Mouse (Mus musculus) stomach, postnatal 0 days (tissue): ENCODE measurements around the gene Pex19. TPM values are rescaled to one million over a fixed set of nuclear protein-coding genes. Genes with fewer than 3 reads are reported as not detected.

Experiments
- ATAC-seq: fragments of 200-750 bp; cut with Nextera tagmentation; 2 replicates; pipeline ENCODE4 v1.8.0; 2017; ENCODE audit not compliant: low FRiP score, low TSS enrichment
- DNase-seq: peaks from one replicate; pipeline ENCODE4 v3.0.0-alpha.2; 2016; ENCODE audit warnings: low spot score
- H3K27ac ChIP-seq: fragments of 300-500 bp; sonication (generic); replicated peaks from 2 replicates; pipeline ENCODE4 v1.5.1; 2014; ENCODE audit warnings: mild to moderate bottlenecking, control low read depth
- H3K27me3 ChIP-seq: fragments of 300-500 bp; sonication (generic); 2 replicates; pipeline ENCODE4 v1.6.1; 2014; ENCODE audit warnings: low read length; ENCODE audit not compliant: control insufficient read depth, insufficient read depth
- H3K36me3 ChIP-seq: fragments of 300-500 bp; sonication (generic); 2 replicates; pipeline ENCODE4 v1.6.1; 2014; ENCODE audit warnings: low read length, mixed read lengths; ENCODE audit not compliant: control insufficient read depth, insufficient read depth
- H3K4me1 ChIP-seq: fragments of 300-500 bp; sonication (generic); replicated peaks from 2 replicates; pipeline ENCODE4 v1.6.1; 2014; ENCODE audit warnings: antibody characterized with exemption; ENCODE audit not compliant: control insufficient read depth, insufficient read depth
- H3K4me2 ChIP-seq: fragments of 300-500 bp; sonication (generic); replicated peaks from 2 replicates; pipeline ENCODE4 v1.6.1; 2014; ENCODE audit warnings: low read depth, mild to moderate bottlenecking, control low read depth, moderate library complexity
- H3K4me3 ChIP-seq: fragments of 300-500 bp; sonication (generic); 2 replicates; pipeline ENCODE4 v1.5.1; 2014; ENCODE audit warnings: low read depth, low read length, control low read depth
- H3K9ac ChIP-seq: fragments of 300-500 bp; sonication (generic); 2 replicates; pipeline ENCODE4 v1.6.1; 2014; ENCODE audit warnings: mild to moderate bottlenecking, low read length, control low read depth, mixed read lengths
- H3K9me3 ChIP-seq: fragments of 300-500 bp; sonication (generic); 2 replicates; pipeline ENCODE4 v1.6.1; 2016; ENCODE audit warnings: low read length; ENCODE audit not compliant: control insufficient read depth
- CTCF ChIP-seq: IDR thresholded peaks from 2 replicates; pipeline ENCODE4 v1.5.1; 2016; ENCODE audit warnings: antibody characterized with exemption, low read depth, mild to moderate bottlenecking, moderate library complexity
- EP300 ChIP-seq: optimal IDR thresholded peaks from 2 replicates; pipeline ENCODE3; 2016; ENCODE audit warnings: antibody characterized with exemption
- WGBS: fragments of 180-500 bp; shearing (Covaris S2); extraction: QIAGEN DNeasy Blood & Tissue Kit; methylation state at CpG from one replicate; pipeline ENCODE4 v1.1.7; 2014; 5-methylcytosine and 5-hydroxymethylcytosine counted together
- polyA plus RNA-seq: library from polyadenylated mRNA; unstranded; fragments of >200 nt; fragmentation: Nextera tagmentation; extraction: Ambion mirVana; gene quantifications from 2 replicates; pipeline ENCODE4 v1.2.1, GENCODE M21; 2015

Pex19 gene
- polyA plus RNA-seq, 1 experiment from 2014 or later: 82.9 TPM

DNA sequence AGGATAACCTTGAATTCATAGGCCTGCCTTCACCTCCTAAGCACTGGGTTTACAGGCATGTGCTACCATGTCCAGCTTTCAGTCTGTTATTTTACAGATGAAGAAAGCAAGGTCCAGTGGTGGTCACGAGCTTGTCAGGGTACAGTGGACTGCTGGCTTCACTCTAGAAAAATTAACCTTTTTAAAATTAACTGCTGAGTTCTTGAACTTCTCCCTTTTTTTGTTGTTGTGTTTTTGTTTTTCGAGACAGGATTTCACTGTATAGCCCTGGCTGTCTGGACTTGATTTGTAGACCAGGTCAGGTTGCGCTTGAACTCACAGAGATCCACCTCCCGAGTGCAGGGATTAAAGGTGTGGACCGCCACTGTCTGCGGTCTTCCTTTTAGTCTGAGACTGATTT lies 36.4 kb downstream of the Pex19 start:
- Histone ChIP-seq H3K9me3 (no peaks in the 10 kb centered on the region), H3K4me3 (no peak overlapping the region), H3K4me2 (no peak overlapping the region), H3K4me1 (no peaks in the 10 kb centered on the region), H3K27ac (no peak overlapping the region), H3K9ac (no peak overlapping the region), H3K27me3 (no peaks in the 10 kb centered on the region), H3K36me3 (peaks cover 11% of the 10 kb centered on the region)
- DNase-seq (no peak), ATAC-seq (no peak)
- WGBS: 84% methylated on average over 6 of the region's 6 CpGs
- TF ChIP-seq CTCF (no peak), EP300 (no peak)

DNA sequence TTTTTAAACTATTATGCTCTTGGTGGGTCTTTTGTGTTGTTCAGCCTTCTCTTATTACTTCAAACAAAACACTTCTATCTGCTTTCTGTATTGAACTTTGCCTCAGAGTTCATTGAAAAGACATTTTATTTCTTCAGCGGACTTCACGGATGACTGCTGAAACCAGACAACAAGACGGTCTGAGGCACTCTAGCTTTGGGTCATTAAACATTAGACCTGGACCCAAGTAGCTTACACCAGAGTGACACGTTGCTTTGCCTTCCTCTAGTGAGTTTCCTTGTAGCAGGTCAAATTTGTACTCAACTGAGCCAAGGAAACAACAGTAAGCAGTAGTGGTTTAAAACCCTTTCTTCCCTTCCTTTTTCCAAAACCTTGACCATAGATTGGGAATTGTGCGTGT lies 41.4 kb downstream of the Pex19 start:
- H3K4me1 ChIP-seq: no peaks in the 10 kb centered on the region
- H3K27me3 ChIP-seq: no peaks in the 10 kb centered on the region
- H3K9ac ChIP-seq: no peak overlapping the region
- H3K9me3 ChIP-seq: no peaks in the 10 kb centered on the region
- peaks cover 34% of the 10 kb centered on the region for H3K36me3 ChIP-seq
- no peak for ATAC-seq
- WGBS: 91% methylated on average over 5 of the region's 5 CpGs
- no peak overlapping the region for H3K4me3 ChIP-seq
- H3K27ac ChIP-seq: no peak overlapping the region
- no peak for DNase-seq
- H3K4me2 ChIP-seq: no peak overlapping the region
- TF ChIP-seq CTCF (no peak), EP300 (no peak)

DNA sequence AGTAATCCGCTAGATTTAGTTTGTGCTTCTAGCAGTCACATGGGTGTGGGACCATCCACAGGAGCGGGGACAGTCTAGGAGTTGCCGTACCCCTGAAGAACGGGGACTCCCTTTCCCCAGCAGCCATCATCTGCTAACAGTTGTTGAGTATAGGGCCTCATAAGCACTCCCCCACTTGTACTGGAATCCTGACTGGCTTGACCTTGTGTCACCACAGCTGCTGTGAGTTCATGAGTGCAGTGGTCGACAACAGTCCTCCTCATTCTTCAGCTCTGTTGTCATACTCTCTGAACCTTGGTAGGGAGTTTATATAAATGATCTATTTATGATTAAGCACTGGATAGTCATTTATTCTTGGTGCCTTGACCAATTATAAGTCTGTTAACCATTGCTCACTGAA lies 43.3 kb downstream of the Pex19 start:
- no peak for ATAC-seq
- Histone ChIP-seq H3K27me3 (no peaks in the 10 kb centered on the region), H3K27ac (no peak overlapping the region), H3K4me2 (no peak overlapping the region), H3K4me3 (no peak overlapping the region), H3K4me1 (no peaks in the 10 kb centered on the region), H3K9me3 (no peaks in the 10 kb centered on the region), H3K9ac (no peak overlapping the region), H3K36me3 (peaks cover 41% of the 10 kb centered on the region)
- DNase-seq: no peak
- WGBS: 96% methylated on average over 5 of the region's 5 CpGs
- TF ChIP-seq CTCF (no peak), EP300 (no peak)

DNA sequence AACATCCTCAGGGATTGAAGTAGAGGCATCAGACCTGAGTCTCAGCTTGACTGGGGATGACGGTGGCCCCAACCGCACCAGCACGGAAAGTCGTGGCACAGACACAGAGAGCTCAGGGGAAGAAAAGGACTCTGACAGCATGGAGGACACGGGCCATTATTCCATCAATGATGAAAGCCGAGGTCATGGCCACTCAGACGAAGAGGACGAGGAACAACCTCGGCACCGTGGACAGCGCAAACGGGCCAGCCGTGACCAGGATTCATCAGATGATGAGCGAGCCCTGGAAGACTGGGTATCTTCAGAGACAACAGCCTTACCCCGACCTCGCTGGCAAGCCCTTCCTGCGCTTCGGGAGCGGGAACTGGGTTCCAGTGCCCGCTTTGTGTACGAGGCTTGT lies 45.8 kb downstream of the Pex19 start:
- H3K36me3 ChIP-seq: peaks cover 42% of the 10 kb centered on the region
- H3K4me3 ChIP-seq: no peak overlapping the region
- H3K27ac ChIP-seq: no peak overlapping the region
- DNase-seq: no peak
- no peak overlapping the region for H3K4me2 ChIP-seq
- no peaks in the 10 kb centered on the region for H3K9me3 ChIP-seq
- H3K4me1 ChIP-seq: no peaks in the 10 kb centered on the region
- no peak for ATAC-seq
- H3K9ac ChIP-seq: no peak overlapping the region
- TF ChIP-seq EP300 (no peak), CTCF (no peak)
- WGBS: 94% methylated on average over 21 of the region's 21 CpGs
- H3K27me3 ChIP-seq: no peaks in the 10 kb centered on the region

DNA sequence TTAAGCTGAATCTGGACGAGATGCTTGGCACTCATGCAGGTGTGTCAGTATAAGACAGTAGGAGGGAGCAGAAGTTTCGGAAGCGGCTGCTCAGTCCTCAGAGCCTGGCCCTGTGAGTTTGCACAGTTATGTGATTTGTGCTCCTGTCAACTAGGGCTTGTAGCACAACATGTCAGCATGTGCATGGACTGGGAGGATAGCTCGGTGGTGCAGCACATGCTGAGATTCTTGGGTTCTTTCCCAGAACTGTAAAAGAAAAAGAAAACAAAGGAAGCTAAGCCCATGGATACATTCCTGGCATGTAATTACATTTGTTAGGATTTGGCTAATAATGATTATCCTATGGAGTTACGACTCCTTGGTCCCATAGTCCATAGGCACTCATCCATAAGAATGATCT lies 46.6 kb downstream of the Pex19 start:
- Histone ChIP-seq H3K4me3 (no peak overlapping the region), H3K36me3 (peaks cover 38% of the 10 kb centered on the region), H3K27ac (no peak overlapping the region), H3K27me3 (no peaks in the 10 kb centered on the region), H3K9ac (no peak overlapping the region), H3K9me3 (no peaks in the 10 kb centered on the region), H3K4me1 (no peaks in the 10 kb centered on the region), H3K4me2 (no peak overlapping the region)
- DNase-seq (no peak), ATAC-seq (no peak)
- TF ChIP-seq CTCF: no peak
- no peak for TF ChIP-seq EP300
- WGBS: 66% methylated on average over 5 of the region's 5 CpGs

DNA sequence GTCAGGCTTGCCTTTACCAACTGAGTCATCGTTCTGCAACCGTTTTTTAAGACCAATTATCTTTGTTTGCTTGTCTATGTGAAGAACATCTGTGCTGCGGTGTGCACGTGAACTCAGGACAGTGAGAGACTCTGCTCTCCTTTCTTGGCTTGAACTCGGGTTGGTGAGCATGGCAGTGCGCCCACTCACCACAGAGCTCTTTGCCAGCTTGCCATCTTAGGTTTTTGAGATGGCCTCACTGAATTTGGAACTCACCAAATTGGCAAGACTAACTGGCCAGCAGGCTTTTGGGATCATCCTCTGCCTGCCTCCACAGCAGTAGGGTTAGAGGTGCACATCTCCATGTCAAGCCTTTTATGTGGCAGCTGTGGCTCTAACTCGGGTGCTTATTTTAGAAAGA lies 51.2 kb downstream of the Pex19 start:
- H3K9me3 ChIP-seq: no peaks in the 10 kb centered on the region
- H3K27me3 ChIP-seq: no peaks in the 10 kb centered on the region
- H3K27ac ChIP-seq: no peak overlapping the region
- H3K4me2 ChIP-seq: no peak overlapping the region
- peaks cover 19% of the 10 kb centered on the region; the same call in 1 of the 2 replicates for H3K36me3 ChIP-seq
- DNase-seq (no peak), ATAC-seq (no peak)
- TF ChIP-seq CTCF: no peak
- no peak for TF ChIP-seq EP300
- 68% methylated on average over 7 of the region's 7 CpGs for WGBS
- H3K4me1 ChIP-seq: no peaks in the 10 kb centered on the region
- no peak overlapping the region for H3K4me3 ChIP-seq
- no peak overlapping the region for H3K9ac ChIP-seq
